Mouse (Mus musculus): ENCODE measurements around the gene Cyp2s1. TPM values are rescaled to one million over a fixed set of nuclear protein-coding genes. Genes with fewer than 3 reads are reported as not detected.
"Not testable (repeated sequence)": the region's sequence is repeated elsewhere in the genome, so short reads cannot be mapped to it uniquely, and the experiment has no call there.

Gene Cyp2s1
- polyA plus RNA-seq, 1 experiment from 2014 or later = 3.9 TPM

DNA sequence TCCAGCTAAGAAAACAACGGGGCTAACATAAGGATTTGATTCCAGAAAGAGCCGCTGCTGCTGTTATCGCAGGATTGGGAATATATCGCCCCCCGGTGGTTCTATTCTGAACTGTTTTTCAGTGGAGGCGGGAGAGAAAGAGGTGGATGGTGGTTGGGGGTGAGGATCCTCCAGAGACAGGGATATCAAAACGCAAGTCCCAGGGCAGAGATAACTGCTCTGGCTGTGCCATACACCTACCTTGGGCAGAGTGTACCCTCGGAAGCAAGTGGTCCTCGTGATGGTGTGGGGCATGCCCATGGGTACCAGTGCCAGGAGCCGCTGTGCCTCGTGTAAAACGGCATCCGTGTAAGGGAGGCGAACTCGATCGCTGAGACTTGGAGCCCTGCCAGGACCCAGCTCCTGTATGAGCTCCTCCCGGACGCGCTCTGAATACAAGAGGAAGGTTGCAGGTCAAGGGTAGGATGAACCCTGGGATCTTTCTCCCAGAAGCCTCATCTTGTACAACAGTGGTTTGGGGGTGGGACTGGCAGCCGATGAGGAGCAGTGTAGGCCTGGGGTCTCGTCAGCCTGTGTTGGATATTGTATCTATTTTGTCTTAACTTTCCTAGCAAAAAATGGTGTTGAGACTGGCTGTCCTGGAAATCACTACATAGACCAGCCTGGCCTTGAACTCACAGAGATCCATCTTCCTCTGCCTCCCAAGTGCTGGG is 10.9 kb downstream of the Cyp2s1 start:
- H3K4me1 ChIP-seq = peaks cover 26% of the 10 kb centered on the region
- no peaks in the 10 kb centered on the region for H3K9me3 ChIP-seq
- no peak overlapping the region for H3K9ac ChIP-seq
- no peaks in the 10 kb centered on the region for H3K36me3 ChIP-seq
- H3K27ac ChIP-seq = no peak overlapping the region
- no peaks in the 10 kb centered on the region for H3K27me3 ChIP-seq
- peak; percentile 22; the same call in 1 of the 2 replicates for ATAC-seq (ENCODE audit: insufficient number of reproducible peaks, low FRiP score, low TSS enrichment, low read depth)
- H3K4me2 ChIP-seq = peak overlapping the region; percentile 39
- 20% methylated on average over 21 of the region's 21 CpGs for WGBS
- peak overlapping the region; percentile 15 for H3K4me3 ChIP-seq

DNA sequence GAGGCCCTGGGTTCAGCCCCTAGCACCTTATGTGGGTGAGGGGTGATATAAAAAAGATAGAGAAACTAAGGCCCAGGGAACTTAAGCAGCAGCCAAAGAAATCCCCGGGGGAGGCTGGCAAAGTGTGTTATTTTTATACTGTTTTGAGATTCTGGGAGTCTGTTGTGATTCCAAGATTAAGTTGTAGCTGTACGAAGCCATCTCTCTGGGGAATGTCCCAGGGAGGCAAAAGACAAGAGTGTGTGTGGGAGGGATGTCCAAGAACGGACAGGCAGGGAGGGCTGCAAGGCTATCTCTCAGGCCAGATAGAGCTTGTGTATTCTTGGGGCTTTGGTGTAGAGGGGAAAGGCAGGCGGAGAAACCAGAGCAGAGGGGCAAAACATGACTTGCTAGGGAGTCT is 11.9 kb downstream of the Cyp2s1 start:
- no peaks in the 10 kb centered on the region for H3K36me3 ChIP-seq
- WGBS = 78% methylated on average over 4 of the region's 4 CpGs
- no peak overlapping the region for H3K4me3 ChIP-seq
- H3K27me3 ChIP-seq = no peaks in the 10 kb centered on the region
- H3K4me2 ChIP-seq = no peak overlapping the region
- ATAC-seq (ENCODE audit: insufficient number of reproducible peaks, low FRiP score, low TSS enrichment, low read depth) = no peak
- no peak overlapping the region for H3K27ac ChIP-seq
- H3K9ac ChIP-seq = no peak overlapping the region
- peaks cover 26% of the 10 kb centered on the region for H3K4me1 ChIP-seq
- no peaks in the 10 kb centered on the region for H3K9me3 ChIP-seq

DNA sequence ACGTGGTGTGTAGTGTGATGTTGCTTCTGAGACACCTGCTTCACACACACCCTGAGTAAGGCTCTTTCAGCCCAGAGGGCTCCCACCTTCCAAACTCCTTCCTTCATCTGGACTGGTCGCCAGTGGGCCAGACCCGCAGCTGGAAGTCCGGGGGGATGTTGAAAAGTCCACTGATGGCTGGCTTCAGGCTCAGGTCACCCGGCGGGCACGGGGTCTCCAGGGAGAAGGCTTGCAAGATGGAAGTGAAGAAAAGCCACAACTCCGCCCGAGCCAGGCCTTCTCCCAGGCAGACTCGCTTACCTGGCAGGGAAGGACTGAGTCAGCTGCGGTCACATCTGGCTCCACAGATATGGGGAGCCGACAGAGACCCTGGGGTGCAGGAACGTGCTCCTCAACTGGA is 13.3 kb downstream of the Cyp2s1 start:
- no peak for ATAC-seq (ENCODE audit: insufficient number of reproducible peaks, low FRiP score, low TSS enrichment, low read depth)
- H3K4me3 ChIP-seq = no peak overlapping the region
- no peak overlapping the region for H3K4me2 ChIP-seq
- H3K27ac ChIP-seq = 0 out of 2 replicates have a peak overlapping the region, but pooled peaks have one; percentile 83
- H3K4me1 ChIP-seq = peaks cover 26% of the 10 kb centered on the region
- H3K9ac ChIP-seq = no peak overlapping the region
- no peaks in the 10 kb centered on the region for H3K27me3 ChIP-seq
- no peaks in the 10 kb centered on the region for H3K36me3 ChIP-seq
- WGBS = 76% methylated on average over 13 of the region's 13 CpGs
- H3K9me3 ChIP-seq = no peaks in the 10 kb centered on the region

DNA sequence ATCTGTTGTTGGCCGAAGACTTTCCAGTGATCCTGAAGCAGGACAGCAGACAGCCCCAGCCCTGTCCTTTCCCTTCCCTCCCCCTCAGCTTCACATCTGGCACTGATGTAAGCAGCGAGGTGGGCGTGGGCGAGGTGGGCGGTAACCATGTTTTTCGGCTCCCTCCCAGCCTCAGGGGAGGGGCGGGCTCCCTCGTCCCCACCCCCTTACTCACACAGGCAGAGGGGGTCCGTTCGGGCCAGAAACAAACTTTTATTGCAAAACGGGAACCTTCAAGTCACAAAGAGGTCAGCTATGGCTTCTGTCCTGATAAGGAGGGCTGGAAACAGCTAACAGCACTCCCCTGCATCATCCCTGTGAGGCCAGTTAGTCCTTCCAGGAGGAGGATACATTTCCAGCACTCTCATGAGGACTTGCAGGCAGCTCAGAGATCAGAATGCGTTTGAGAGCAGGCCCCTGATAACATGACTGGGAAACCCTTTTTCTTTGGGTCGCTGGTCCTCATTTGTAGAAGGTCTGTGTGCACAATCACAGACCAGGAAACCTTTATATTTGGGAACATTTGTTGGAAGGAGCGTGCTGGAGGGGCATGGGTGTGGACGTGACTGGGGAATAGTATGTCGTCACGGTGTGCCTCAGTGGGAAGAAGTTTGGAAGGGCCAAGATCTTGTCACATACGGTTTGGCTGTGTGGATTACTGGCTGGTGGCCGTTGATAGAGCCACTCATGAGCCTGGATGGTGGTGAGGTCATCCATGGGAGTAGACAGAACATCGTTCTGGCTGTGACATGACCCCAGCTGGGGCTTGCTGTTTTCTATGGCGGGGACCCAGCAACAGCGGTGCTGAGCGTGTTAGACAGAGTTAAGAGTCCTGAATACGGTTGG is 14.2 kb downstream of the Cyp2s1 start:
- Histone ChIP-seq H3K4me3 (peak overlapping the region; percentile 15), H3K4me2 (peak overlapping the region; percentile 40), H3K4me1 (peaks cover 26% of the 10 kb centered on the region), H3K27me3 (no peaks in the 10 kb centered on the region), H3K9me3 (no peaks in the 10 kb centered on the region), H3K36me3 (no peaks in the 10 kb centered on the region), H3K9ac (no peak overlapping the region), H3K27ac (peak overlapping the region; percentile 83)
- WGBS = 21% methylated on average over 24 of the region's 24 CpGs
- ATAC-seq (ENCODE audit: insufficient number of reproducible peaks, low FRiP score, low TSS enrichment, low read depth) = peak; percentile 81; the same call in 1 of the 2 replicates

DNA sequence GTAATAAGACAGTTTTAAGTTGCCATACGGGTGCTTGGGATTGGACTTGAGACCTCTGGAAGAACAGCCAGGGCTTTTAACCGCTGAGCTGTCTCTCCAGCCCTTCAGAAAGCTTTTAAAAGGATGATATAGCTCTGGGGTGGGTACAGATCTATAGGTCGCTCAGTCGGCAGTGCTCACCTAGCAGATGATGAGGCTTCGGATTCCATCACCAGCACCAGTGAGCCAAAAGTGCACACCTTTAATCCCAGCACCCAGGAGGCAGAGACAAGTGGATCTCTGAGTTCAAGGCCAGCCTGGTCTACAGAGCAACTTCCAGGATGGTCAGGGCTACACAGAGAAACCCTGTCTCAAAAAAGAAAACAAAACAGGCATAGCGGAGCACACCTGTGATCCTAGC is 15.7 kb downstream of the Cyp2s1 start:
- Histone ChIP-seq H3K4me3 (no peak overlapping the region), H3K27me3 (no peaks in the 10 kb centered on the region), H3K4me1 (peaks cover 25% of the 10 kb centered on the region), H3K27ac (no peak overlapping the region), H3K4me2 (no peak overlapping the region), H3K36me3 (no peaks in the 10 kb centered on the region), H3K9me3 (no peaks in the 10 kb centered on the region), H3K9ac (no peak overlapping the region)
- ATAC-seq (ENCODE audit: insufficient number of reproducible peaks, low FRiP score, low TSS enrichment, low read depth) = no peak
- 89% methylated on average over 6 of the region's 6 CpGs for WGBS

DNA sequence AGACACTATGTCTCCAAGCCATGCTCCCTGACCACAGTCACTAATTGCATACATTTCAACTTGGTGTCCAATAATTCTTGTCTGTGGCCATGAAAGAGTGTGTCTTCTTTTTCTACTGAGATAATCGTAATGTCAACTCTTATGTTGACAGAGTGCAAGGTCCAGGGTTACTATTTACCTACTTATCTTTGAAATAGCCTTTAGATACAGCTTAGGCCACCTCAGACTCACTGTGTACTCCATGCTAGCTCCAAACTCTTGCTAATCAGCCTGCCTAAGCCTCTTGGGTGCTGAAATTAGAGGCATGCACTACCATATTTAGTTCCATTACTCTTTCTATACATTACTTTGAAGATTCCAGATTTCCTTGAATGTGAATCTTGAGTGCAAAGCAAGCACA is 17.3 kb downstream of the Cyp2s1 start:
- ATAC-seq (ENCODE audit: insufficient number of reproducible peaks, low FRiP score, low TSS enrichment, low read depth) = no peak
- Histone ChIP-seq H3K4me2 (no peak overlapping the region), H3K36me3 (no peaks in the 10 kb centered on the region), H3K27me3 (no peaks in the 10 kb centered on the region), H3K9me3 (no peaks in the 10 kb centered on the region), H3K27ac (no peak overlapping the region), H3K4me3 (no peak overlapping the region), H3K4me1 (peaks cover 18% of the 10 kb centered on the region), H3K9ac (no peak overlapping the region)
- 86% methylated on average over 1 of the region's 1 CpGs for WGBS

DNA sequence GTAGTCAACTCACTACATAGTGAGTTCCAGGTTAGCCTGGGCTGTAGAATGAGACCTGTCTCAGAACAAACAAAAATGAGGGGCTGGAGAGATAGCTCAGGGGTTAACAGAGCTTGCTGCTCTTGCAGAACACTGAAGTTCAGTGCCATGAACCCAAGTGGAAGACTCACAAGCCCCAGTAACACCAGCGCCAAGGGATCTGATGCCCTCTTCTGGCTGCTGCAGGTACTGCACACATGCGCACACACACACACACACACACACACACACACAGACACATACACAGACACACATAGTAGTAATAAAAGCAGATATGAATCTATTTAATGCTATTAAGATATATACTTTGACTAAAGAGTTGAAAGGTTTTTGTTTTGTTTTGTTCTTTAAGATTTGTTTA is 18.2 kb downstream of the Cyp2s1 start:
- Histone ChIP-seq H3K4me2 (no peak overlapping the region), H3K4me3 (no peak overlapping the region), H3K4me1 (peaks cover 17% of the 10 kb centered on the region), H3K9me3 (no peaks in the 10 kb centered on the region), H3K27ac (no peak overlapping the region), H3K9ac (no peak overlapping the region), H3K36me3 (no peaks in the 10 kb centered on the region), H3K27me3 (no peaks in the 10 kb centered on the region)
- 83% methylated on average over 2 of the region's 2 CpGs for WGBS
- ATAC-seq (ENCODE audit: insufficient number of reproducible peaks, low FRiP score, low TSS enrichment, low read depth) = no peak

DNA sequence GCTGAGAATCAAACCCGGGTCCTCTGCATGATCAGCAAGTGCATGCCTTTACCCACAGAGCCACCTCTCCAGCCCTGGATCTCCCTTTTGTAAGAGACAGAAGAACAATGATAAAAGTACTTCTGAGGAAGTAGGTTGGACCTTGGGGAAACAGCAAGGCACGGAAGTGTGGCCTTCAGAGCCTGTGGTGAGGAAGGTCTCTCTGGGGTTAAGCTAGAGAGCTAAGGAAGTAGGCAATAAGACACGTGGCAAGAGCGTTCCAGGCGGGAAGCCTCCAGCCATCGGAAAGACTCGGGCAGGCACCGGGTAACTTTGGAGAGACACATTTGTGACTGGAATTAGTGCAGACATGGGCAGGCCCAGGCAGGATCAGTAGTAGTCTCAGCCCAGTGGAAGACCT is 21.9 kb downstream of the Cyp2s1 start:
- H3K36me3 ChIP-seq = no peaks in the 10 kb centered on the region
- H3K27ac ChIP-seq = no peak overlapping the region
- no peaks in the 10 kb centered on the region for H3K9me3 ChIP-seq
- no peak for ATAC-seq (ENCODE audit: insufficient number of reproducible peaks, low FRiP score, low TSS enrichment, low read depth)
- H3K4me1 ChIP-seq = 0 out of 2 replicates have a peak, but pooled peaks cover 7% of the 10 kb centered on the region
- no peaks in the 10 kb centered on the region for H3K27me3 ChIP-seq
- 77% methylated on average over 8 of the region's 8 CpGs for WGBS
- H3K4me2 ChIP-seq = no peak overlapping the region
- no peak overlapping the region for H3K4me3 ChIP-seq
- no peak overlapping the region for H3K9ac ChIP-seq

DNA sequence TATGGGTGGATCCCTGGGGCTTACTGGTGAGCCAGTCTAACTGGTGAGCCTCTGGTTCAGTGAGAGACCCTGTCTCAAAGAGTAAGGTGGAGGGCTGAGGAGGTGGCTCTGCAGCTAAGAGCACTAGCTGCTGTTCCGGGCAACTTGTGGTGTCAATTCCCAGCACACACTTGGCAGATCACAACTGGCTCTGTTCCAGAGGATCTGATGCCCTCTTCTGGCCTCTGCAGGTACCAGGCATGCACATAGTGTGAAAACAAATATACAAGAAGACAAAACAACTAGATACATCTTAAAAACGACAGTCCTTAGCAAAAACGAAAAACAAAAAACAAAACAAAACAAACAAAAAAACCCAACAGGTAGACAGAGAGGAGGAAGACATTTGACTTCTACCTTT is 23.0 kb downstream of the Cyp2s1 start:
- no peak overlapping the region for H3K4me2 ChIP-seq
- no peak overlapping the region for H3K27ac ChIP-seq
- H3K36me3 ChIP-seq = no peaks in the 10 kb centered on the region
- H3K9ac ChIP-seq = no peak overlapping the region
- 53% methylated on average over 3 of the region's 3 CpGs for WGBS
- no peak for ATAC-seq (ENCODE audit: insufficient number of reproducible peaks, low FRiP score, low TSS enrichment, low read depth)
- no peaks in the 10 kb centered on the region for H3K27me3 ChIP-seq
- H3K4me1 ChIP-seq = peaks cover 14% of the 10 kb centered on the region
- H3K9me3 ChIP-seq = no peaks in the 10 kb centered on the region
- H3K4me3 ChIP-seq = no peak overlapping the region

DNA sequence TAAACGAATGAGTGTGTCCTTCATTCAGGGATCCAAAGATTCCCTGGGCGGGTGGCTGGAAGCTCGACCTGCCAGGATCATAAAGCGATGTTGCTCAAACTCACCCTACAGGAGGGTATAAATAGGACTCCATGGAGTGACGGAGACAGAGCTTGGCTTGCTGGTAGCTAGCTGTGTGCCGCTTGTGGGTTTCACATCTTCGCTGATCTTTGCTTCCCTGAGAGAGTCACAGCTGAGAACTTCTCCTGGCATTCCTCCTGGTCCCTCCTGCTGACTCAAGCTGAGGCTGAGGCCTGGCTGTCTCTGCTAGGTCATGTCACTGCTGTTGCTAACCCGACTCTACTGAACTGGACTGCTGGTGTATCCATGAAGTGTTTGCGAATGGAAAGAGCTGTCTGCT is 23.7 kb downstream of the Cyp2s1 start:
- not testable (repeated sequence) for H3K9me3 ChIP-seq; ATAC-seq (ENCODE audit: insufficient number of reproducible peaks, low FRiP score, low TSS enrichment, low read depth); H3K36me3 ChIP-seq; H3K9ac ChIP-seq; H3K27ac ChIP-seq; H3K4me3 ChIP-seq; H3K27me3 ChIP-seq; H3K4me2 ChIP-seq
- 62% methylated on average over 9 of the region's 9 CpGs for WGBS
- H3K4me1 ChIP-seq = peaks cover 18% of the 10 kb centered on the region

DNA sequence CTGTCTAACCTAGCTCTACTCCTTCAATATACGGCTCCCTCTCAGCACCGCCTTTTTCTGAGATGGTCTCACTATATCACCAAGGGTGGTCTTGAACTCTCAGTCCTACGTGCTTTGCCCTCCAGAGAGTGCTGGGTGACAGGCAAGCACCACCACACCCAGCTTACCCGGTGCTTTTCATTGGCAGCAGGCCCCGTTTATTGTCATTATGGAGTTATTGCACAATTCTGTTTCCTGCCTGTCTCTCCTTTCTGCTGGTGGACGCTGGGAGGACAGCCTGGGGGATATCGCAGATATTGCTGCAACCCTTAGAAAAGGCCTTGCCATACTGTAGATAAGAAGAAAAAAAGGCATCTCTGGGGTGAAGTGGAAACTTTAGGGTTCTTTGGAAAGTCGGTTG is 26.1 kb downstream of the Cyp2s1 start:
- no peak overlapping the region for H3K27ac ChIP-seq
- H3K9ac ChIP-seq = no peak overlapping the region
- peaks cover 35% of the 10 kb centered on the region for H3K4me1 ChIP-seq
- no peaks in the 10 kb centered on the region for H3K9me3 ChIP-seq
- 56% methylated on average over 8 of the region's 8 CpGs for WGBS
- H3K27me3 ChIP-seq = no peaks in the 10 kb centered on the region
- H3K4me3 ChIP-seq = no peak overlapping the region
- 0 out of 2 replicates have a peak, but pooled peaks cover 5% of the 10 kb centered on the region for H3K36me3 ChIP-seq
- no peak overlapping the region for H3K4me2 ChIP-seq
- ATAC-seq (ENCODE audit: insufficient number of reproducible peaks, low FRiP score, low TSS enrichment, low read depth) = no peak

DNA sequence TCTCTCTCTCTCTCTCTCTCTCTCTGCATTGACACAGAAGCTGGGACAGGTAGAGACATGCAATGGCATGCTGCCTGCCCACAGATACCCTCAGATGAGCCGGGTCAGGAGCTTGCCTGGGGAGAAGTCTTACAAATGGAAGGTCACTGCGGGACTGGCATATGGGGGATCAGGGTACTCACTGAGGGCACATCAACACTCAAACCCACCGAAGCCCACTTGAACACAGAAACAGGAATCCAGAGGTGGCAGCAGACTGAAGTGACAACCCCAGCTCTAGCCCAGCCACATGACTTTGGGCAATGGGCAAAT is 27.6 kb downstream of the Cyp2s1 start:
- Histone ChIP-seq H3K27ac (peak overlapping the region; percentile 86), H3K9ac (0 out of 2 replicates have a peak overlapping the region, but pooled peaks have one; percentile 1), H3K4me3 (peak overlapping the region; percentile 68), H3K9me3 (no peaks in the 10 kb centered on the region), H3K27me3 (no peaks in the 10 kb centered on the region), H3K36me3 (peaks cover 7% of the 10 kb centered on the region; the same call in 1 of the 2 replicates), H3K4me1 (peaks cover 35% of the 10 kb centered on the region), H3K4me2 (peak overlapping the region; percentile 76)
- ATAC-seq (ENCODE audit: insufficient number of reproducible peaks, low FRiP score, low TSS enrichment, low read depth) = no peak
- WGBS = 27% methylated on average over 3 of the region's 3 CpGs
